Mouse (Mus musculus): Measurements from ENCODE around the gene Med12.
"Not testable (repeated sequence)": the region's sequence is repeated elsewhere in the genome, so short reads cannot be mapped to it uniquely, and the experiment has no call there.

Med12 gene

DNA sequence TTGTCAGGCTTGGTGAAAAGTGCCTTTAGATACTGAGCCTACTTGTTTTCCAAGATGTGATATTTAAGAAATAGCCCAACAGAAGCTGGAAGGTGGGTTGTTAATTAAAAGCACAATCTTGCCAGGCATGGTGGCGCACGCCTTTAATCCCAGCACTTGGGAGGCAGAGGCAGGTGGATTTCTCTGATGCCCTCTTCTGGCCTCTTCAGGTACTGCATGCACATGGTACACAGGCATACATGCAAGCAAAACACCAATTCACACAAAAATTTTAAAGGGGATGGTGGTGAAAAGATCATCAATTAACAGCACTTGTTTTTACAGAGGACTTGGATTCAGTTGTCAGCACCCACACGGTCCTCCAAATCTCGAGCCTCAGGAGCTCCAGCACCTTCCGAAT lies 60.8 kb downstream of the Med12 start:
- Histone ChIP-seq H3K27me3 (ENCODE audit: insufficient read depth, low read length) (no peaks in the 10 kb centered on the region), H3K36me3 (ENCODE audit: insufficient read depth, low read length) (no peaks in the 10 kb centered on the region), H3K4me3 (replicated peaks; ENCODE audit: low read length) (no peak overlapping the region), H3K4me1 (replicated peaks; ENCODE audit: low read depth, low read length) (peaks cover 32% of the 10 kb centered on the region), H3K9me3 (ENCODE audit: low read length) (no peaks in the 10 kb centered on the region)
- peak; percentile 57 for TF ChIP-seq CTCF (conservative IDR thresholded peaks at IDR 0.05; ENCODE audit: low read length)
- no peak for TF ChIP-seq NANOG (IDR thresholded peaks at IDR 0.05; ENCODE audit: borderline replicate concordance, low read length)
- TF ChIP-seq POU5F1 (IDR thresholded peaks at IDR 0.05; ENCODE audit: borderline replicate concordance, low read length) = no peak

DNA sequence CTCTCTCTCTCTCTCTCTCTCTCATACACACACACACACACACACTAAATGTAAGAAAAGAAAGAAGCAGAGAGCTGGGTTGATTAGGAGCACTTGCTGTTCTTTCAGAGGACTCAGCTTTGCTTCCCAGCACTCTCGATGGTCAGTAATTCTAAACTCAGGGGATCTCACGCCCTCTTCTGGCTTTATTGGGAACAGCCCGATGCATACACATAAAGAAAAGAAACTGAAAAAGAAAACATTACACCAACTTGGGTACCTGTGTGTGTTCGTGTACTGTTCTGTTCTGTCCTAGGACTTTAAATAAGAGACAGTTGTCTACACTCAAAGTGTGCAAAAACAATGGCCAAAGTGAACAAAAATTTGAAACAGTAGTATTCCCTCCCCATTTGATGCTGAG lies 64.8 kb downstream of the Med12 start:
- Histone ChIP-seq H3K9me3 (ENCODE audit: low read length) (no peaks in the 10 kb centered on the region), H3K4me1 (replicated peaks; ENCODE audit: low read depth, low read length) (peaks cover 11% of the 10 kb centered on the region), H3K27me3 (ENCODE audit: insufficient read depth, low read length) (no peaks in the 10 kb centered on the region), H3K4me3 (replicated peaks; ENCODE audit: low read length) (no peak overlapping the region), H3K36me3 (ENCODE audit: insufficient read depth, low read length) (no peaks in the 10 kb centered on the region)
- TF ChIP-seq POU5F1 (IDR thresholded peaks at IDR 0.05; ENCODE audit: borderline replicate concordance, low read length) = no peak
- TF ChIP-seq CTCF (conservative IDR thresholded peaks at IDR 0.05; ENCODE audit: low read length) = peak; percentile 59
- no peak for TF ChIP-seq NANOG (IDR thresholded peaks at IDR 0.05; ENCODE audit: borderline replicate concordance, low read length)

DNA sequence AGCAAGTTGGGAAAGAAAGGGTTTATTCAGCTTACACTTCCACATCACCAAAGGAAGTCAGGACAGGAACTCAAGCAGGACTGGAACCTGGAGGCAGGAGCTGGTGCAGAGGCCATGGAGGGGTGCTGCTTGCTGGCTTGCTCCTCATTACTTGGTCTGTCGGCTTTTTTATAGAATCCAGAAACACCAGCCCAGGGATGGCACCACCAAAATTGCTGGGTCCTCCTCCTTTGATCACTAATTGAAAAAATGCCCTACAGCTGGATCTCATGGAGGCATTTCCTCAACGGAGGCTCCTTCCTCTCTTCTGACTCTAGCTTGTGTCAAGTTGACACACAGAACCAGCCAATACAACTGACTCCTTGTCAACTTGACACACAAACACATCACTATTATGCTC lies 69.0 kb downstream of the Med12 start:
- H3K4me3 ChIP-seq (replicated peaks; ENCODE audit: low read length); H3K9me3 ChIP-seq (ENCODE audit: low read length); H3K4me1 ChIP-seq (replicated peaks; ENCODE audit: low read depth, low read length); H3K27me3 ChIP-seq (ENCODE audit: insufficient read depth, low read length); H3K36me3 ChIP-seq (ENCODE audit: insufficient read depth, low read length): not testable (repeated sequence)

DNA sequence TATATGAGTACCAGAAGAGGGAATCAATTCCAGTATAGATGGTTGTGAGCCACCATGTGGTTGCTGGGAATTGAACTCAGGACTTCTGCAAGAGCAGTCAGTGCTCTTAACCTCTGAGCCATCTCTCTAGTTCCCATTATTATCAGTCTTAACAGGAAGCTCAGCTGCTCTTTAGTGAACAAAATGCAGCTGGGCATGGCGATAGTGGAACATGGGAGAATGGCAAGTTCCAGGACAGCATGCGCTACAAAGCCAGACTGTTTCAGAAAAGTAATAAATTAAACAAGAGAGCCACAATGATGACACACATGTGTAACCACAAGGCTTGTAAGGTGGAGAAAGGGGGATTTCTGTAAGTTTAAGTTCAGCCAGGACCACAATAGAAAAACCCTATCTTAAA lies 71.6 kb downstream of the Med12 start:
- Histone ChIP-seq H3K4me1 (replicated peaks; ENCODE audit: low read depth, low read length) (peaks cover 2% of the 10 kb centered on the region; the same call in 1 of the 2 replicates), H3K36me3 (ENCODE audit: insufficient read depth, low read length) (no peaks in the 10 kb centered on the region), H3K9me3 (ENCODE audit: low read length) (no peaks in the 10 kb centered on the region), H3K4me3 (replicated peaks; ENCODE audit: low read length) (no peak overlapping the region), H3K27me3 (ENCODE audit: insufficient read depth, low read length) (no peaks in the 10 kb centered on the region)
- TF ChIP-seq POU5F1 (IDR thresholded peaks at IDR 0.05; ENCODE audit: borderline replicate concordance, low read length) (no peak), CTCF (conservative IDR thresholded peaks at IDR 0.05; ENCODE audit: low read length) (no peak), NANOG (IDR thresholded peaks at IDR 0.05; ENCODE audit: borderline replicate concordance, low read length) (no peak)

DNA sequence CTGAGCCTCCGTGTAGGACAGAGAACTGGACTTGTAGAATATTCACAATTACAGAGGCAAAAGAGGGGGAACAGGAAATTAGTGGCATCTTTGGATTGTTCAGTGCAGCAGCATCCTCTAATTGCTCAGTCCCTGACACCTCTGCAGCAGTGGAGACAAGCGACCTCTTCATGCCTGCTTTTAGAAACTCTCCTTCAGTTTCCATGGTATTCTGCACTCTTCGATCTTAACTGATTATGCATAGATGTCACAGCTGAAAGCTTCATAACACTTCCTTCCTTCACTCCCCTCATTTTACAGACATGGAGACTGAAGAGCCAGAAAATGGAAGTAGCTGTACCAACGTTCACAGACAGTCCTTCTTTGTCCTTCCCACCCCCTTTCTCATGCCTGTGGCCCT lies 72.6 kb downstream of the Med12 start:
- peaks cover 2% of the 10 kb centered on the region; the same call in 1 of the 2 replicates for H3K4me1 ChIP-seq (replicated peaks; ENCODE audit: low read depth, low read length)
- H3K36me3 ChIP-seq (ENCODE audit: insufficient read depth, low read length) = no peaks in the 10 kb centered on the region
- no peaks in the 10 kb centered on the region for H3K9me3 ChIP-seq (ENCODE audit: low read length)
- H3K27me3 ChIP-seq (ENCODE audit: insufficient read depth, low read length) = no peaks in the 10 kb centered on the region
- TF ChIP-seq POU5F1 (IDR thresholded peaks at IDR 0.05; ENCODE audit: borderline replicate concordance, low read length) (no peak), CTCF (conservative IDR thresholded peaks at IDR 0.05; ENCODE audit: low read length) (no peak), NANOG (IDR thresholded peaks at IDR 0.05; ENCODE audit: borderline replicate concordance, low read length) (no peak)
- no peak overlapping the region for H3K4me3 ChIP-seq (replicated peaks; ENCODE audit: low read length)

All from E14TG2a.4 (cell line).